Mouse (Mus musculus) embryo, embryonic 10 days (tissue): ENCODE results near the gene Bcam.

ENCODE experiments used
- DNase-seq: peaks from one replicate; pipeline ENCODE4 v3.0.0-alpha.2; 2015; ENCODE audit warnings: low spot score

Gene Bcam

GRCm38 (mm10) chr7:19753587-19753986 lies 17.2 kb downstream of the Bcam start:
- DNase-seq = no peak

- DNase-seq = peak; percentile 29
These were observed 18.2 kb downstream of the Bcam start for GRCm38 (mm10) chr7:19752652-19753051.

DNA sequence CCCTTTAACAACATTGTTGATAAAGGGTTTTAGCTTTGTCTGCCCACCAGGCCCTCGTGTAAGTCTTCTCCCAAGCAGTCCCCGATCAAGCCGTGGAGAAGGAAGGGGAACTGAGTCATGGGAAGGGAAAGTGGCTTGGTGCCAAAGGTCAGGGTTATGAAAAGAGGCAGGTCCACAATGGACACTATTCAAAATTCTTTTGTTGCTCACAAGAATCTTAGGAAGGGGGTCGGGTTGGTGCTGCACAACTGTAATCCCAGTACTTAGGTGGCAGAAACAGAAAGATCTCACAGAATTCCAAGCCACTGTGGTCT lies 19.8 kb downstream of the Bcam start:
- no peak for DNase-seq

DNA sequence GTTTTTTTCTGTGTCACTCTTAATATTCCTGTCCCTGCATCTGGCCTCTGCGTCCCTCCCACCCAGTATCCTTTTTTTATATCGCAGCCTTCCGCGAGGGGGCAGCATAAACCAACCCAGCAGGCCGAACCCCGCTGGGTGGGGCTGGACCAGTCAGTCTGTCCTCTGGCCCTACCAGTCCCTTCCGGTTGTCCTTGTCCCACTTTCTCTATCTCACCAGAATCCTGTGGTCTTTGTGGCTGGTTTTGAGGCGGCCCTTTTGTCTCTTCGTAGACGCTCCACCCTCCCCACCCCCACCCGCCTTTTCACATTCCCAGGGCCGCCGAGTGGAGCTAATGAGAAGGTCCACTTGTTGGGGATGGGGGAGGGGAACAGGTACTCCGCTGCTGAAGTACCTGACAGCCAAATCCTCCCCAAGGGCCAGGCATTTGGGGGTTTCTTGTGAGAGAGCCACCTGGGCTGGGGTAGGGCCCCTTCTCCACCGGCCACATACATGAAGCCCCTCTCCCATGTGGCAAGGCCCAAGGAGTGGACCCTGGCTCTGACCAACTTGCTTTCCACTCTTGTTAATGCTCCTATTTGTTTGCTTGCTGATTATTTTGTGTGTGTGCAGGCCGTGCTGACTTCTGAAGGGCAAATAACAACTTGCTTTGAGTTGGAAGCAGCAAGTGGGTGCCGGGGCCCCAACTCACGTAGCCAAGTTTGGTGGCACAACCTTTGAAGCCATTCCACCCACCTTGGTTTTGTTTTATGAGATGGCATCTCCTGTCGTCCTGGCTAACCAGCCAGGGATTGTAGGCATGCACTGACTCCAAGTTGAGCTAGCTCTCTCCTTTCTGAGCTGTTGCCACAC lies 20.4 kb downstream of the Bcam start, which contains the start of gene Nectin2:
TSS of gene Nectin2 (minus strand) at position 267 of the 853 bp plus-strand sequence.
- DNase-seq = peak; percentile 90

DNA sequence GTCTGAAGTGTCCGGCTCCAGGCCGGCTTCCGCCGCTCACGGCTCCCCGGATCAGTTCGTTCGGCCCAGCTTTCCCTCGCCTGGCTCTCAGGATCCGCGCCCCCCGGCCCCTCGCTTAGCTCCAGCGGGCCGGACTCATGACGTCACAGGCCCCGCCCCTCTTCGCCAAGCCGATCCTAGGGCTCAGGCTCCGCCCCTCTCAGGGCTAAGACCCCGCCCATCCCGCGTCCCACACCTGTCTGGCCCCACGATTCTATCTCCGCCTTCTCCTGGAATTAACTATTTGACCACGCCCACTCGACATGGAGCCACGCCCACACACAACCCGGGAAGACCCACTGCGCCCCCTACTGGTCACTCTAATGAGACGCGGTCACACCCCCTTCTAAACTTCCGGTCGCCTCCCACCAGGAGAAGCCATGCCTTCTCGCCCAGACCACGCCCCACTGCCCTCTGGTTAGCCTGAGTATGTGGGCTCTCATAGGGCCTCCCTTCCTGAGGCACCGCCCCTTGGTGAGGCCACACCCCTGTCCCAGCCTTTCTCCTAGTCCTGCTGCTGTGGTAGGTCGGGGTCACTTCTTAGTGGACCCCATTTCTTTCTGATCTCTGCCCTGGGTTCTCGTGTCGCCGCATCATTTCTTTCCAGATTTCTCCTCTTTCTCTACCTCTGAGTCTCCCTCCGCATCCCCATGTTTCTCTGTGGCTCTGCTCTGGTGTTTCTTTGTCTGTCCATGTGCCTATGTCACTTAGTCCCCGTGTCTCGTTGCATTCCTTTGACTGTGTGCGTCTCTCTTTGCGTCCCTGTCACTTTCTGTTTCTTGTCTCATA lies 21.2 kb downstream of the Bcam start:
- DNase-seq = peak; percentile 99

DNA sequence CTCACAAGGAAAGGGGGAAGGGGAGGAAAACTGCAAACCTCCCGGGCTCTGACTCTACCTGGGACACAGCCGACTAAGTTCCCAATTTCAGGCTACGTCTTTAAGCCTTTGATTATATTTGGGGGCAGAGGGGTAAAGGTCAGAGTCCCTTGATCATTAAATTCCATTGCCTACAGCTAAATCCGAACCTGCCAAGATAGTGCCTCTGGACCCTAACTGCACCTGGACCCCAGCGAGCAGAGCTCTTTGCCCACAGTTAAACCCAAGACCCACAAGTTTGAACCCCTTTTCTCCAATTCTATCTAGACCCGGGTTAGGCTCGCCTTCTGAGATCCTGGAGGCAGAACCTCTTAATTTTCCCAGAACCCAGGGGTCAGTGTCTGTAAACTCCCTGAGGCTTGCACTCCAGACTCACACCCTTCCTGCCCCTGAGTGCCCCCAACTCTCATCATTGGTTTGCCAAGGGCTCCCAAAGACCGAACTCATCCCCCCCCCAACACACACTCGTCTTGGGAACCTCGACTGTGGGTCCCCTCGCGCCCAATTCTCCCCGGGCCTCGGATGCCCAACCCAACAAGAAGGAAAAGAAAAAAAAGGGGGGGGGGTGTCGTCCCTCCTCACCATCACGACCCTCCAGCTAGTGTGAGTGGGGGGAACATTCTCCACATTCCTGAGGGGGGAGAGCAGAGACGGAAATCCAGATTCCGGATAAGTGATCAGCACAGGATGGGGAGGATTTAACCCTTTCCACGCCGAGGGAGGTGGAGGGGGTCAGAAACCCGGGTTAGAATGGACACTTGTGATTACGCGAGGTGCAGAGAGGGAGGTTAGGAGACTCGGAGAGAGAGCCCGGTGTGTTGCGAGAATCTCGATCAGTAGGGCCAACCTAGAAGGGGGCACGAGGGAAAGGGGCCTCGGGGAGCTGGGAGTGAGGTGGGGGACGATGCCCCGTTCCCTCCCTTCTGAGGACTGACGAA lies 22.3 kb downstream of the Bcam start:
- DNase-seq = peak; percentile 80

DNA sequence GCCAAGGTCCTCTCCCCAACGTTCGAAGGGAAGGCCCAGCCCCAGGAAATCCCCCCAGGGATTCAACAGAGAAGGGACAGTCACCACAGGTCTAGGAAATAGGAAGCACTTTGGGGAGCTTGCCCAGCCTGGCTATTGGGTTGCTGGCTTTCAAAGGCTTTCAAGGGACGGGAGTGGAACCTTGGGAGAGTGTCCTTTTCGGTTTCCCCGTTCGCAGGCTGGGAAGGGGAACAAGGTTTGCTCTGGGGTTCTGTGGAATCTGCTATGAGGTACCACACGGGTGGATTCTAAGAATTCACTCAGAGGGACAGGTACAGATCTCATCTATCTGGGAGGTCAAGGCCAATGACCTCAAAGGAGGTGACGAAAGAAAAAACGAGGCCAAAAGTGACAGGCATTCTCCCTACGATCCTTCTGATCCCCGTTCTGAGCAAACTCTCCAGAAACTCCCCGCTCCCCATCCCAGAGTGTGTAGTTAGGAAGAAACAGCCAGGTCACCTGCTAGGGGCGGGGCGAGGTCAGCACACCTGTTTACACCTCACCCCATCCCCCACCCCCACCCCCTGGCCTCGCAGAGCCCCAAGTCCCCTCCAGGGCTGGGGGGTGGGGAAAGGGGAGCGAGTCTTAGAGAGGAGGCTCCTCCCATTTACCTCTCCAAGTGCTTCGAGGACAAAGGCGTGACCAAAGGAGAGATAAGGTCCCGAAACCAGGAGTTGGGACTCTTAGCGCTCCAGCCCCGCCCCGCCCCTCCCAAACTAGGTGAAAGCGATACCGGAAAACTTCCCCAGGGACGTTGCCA lies 23.2 kb downstream of the Bcam start:
- DNase-seq = peak; percentile 45

DNA sequence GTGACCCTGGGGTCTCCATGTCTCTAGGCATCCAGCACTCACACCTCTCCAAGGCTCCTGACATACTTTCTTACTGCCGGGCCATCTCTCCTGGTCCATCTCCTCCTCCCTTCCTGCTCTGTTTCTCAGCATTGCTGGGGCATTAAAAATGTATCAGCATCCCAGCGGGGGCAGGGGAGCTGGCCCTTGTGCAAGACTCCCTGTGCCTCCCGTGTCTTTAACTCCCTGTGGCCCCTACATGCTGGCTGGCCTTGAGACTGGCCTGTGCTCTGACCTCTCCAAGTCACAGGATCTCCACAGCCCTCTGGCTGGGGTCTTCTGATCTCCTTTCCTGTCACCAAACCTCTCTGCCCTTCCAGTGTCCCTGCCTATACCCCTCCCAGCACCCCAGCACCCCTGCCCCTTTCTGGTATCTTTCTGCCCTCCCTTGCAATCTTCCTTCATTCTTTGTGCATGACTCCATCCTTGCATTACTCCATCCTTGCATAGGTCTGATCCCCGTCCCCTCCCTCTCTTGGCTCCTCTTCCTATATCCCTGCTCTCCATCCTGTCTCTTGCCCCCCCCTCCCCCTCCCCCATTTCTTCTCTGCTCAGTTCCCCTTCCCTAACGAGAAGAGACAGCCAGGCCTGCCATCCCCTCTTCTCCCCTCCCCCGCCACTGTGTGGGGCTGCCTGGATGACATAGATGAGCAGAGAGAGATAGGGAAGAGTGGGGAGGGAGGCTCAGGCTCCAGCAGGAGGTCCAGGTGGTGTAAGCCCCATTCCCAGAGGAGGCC lies 24.2 kb downstream of the Bcam start:
- DNase-seq = no peak

- DNase-seq = no peak
These were observed 24.8 kb downstream of the Bcam start for GRCm38 (mm10) chr7:19745971-19746370.

GRCm38 (mm10) chr7:19744590-19745385 lies 26.0 kb downstream of the Bcam start:
- peak; percentile 33 for DNase-seq

DNA sequence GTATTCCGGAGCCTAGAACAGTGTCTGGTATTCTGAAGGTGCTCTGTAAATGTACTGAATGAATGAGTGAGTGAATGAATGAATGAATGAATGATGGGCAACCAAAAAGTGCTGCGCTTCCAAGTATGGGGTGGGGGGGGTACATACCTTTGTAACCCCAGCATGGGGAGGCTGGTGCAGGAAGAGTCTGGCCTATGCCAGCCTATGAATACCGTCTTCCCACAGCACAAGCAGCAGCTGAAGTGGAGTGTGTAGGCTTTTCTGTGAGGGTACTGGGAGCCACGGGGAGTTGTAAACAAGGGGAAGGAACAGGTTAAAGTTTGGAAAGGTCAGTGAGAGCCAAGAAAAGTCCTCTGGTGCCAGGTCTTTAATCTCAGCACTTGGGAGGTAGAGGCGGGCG lies 27.0 kb downstream of the Bcam start:
- no peak for DNase-seq

GRCm38 (mm10) chr7:19742468-19742867 lies 28.3 kb downstream of the Bcam start:
- no peak for DNase-seq

DNA sequence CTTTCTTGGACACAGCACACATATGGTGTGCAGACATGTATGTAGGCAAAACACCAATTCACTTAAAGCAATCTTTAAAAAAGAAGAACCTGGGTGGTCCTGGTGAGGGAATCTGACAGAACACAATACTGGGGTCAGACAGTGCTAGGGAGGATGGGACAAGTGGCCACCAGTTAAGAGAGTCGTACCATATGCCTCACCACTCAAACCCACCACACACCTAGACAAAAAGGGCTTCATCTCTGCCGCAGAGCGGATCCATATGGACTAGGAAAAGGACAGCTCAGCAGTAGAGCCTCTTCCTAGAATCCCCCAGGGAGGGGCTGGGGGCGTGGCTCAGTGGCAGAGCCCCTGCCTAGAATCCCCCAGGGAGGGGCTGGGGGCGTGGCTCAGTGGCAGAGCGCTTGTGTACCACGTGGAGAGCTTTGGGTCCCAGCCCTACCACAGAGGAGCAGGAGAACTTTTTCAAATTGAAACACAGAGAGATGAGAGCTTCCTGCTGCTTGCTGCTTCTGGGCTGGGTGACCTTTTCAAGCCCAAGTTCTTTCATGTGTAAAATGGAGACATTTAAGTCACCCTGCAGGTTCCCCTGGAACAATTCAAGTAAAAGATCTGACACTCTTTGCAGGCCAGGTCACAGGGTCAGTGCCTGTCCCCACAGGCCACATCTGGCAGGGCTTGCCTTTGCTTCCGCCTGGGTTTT lies 29.3 kb downstream of the Bcam start:
- peak; percentile 76 for DNase-seq

DNA sequence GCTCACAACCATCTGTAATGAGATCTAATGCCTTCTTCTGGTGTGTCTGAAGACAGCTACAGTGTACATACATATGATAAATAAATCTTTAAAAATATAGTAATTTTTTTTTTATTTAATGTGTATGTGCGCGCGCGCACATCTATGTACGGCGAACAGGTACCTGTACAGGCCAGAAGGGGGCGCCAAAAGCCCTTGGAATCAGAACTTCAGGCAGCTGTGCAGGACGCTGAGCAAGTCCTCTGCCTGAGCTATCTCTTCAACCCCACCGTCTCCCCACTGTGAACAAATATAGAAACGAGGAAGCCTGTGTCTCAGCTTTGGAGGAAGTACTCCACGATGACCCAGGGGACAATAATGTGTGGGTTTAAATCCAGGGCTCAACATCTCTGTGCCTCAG lies 30.5 kb downstream of the Bcam start:
- DNase-seq = no peak

- no peak for DNase-seq
These were observed 32.0 kb downstream of the Bcam start for GRCm38 (mm10) chr7:19738771-19739170.

DNA sequence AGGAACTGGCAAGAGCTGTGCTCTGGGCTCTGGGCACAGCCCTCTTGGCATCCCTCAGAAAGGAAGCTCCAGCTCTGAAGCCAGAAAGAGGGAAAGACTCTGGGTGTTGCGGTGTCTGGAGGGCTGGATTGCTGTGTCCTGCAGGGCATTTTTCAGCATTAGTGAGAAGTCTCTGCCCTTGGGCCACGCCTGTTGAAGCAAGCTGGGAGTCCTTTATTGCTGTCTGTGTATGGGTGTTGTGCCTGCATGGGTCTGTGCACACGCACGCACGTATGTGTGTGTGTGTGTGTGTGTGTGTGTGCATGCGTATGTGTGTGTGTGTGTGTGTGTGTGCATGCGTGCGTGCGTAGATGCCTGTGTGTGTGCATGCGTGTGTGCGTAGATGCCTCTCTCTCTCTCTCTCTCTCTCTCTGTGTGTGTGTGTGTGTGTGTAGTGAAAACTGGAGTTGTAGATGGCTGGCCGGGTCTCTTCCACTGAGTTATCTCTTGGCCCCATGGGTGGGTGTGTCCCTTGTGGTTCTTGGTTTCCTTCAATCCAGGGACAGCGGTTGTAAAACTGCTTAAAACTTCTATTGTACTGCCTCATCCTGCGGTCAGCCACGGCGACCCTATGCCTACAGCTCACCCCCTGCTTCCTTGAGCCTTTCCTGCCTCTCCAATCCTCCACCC lies 34.3 kb downstream of the Bcam start:
- no peak for DNase-seq

DNA sequence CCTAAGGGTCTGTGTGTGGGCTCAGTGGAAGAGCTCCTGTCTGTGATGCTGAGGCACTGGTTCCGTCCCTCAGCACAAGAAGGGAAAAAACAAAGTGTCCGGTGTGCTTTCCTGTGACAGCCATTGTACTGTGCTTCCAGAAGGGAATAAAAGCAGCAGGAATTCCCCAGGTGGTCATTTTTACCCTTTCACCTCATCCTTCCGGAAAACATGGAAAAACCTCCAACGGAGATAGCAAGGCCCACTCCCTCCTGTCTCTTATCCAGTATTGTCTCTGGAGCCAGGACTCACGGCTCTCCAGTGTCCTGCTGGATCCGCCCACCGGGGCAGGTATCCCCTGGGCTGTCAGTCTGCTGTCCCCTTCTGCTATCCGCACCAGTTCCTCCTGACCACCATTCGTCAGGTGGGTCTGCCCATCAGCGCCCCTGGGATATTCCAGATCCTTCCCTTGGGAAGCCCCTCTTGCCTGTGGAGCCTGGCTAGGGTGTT lies 36.6 kb downstream of the Bcam start:
- no peak for DNase-seq

GRCm38 (mm10) chr7:19726541-19726940 lies 44.3 kb downstream of the Bcam start:
- no peak for DNase-seq
